Mouse (Mus musculus): ENCODE measurements at regions not wholly inside any gene's neighbourhood (a gene's known extent, or its start where the extent isn't known, plus 50 kb on each side); places are given as distances from the start of the nearest gene placed in this dataset.

DNA sequence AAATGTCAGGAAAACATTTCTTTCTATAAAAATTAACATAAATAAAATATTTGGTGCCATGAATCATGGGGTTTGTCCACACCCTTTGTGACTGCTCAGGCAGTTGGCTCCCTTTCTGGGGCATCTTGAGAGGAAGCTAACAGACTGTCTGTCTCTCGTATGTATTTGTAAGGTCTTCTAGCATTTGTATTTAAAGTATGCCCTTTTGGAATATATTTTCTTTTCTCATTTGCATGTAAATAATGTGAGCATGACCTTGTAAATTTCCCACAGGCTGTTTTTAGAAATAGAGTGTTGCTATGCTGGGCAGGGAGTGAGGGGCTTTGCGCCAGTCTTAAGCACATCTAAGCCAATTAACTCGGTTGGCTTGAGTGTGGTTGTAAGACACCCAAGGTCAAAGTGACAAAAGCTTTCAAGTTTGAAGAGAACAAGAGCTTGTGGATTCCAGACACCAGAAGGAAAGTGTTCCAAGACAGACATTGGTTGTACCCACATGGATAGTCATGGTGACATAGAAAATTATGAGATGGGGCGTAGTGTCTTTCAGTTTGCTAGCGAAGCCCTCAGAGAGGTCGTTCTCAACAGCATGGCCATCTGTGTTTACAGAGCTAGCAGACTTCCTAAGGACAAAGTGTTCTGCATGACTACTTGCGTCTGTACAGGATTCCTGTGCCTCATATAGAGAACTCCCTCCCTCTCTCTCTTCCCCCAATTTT is 113.1 kb upstream of the Rasgrp1 start:
- no peak for TF ChIP-seq CTCF (IDR thresholded peaks at IDR 0.05; ENCODE audit: extremely low read depth, insufficient read depth, insufficient read length, insufficient replicate concordance)
- no peak for TF ChIP-seq POLR2A (IDR thresholded peaks at IDR 0.05; ENCODE audit: low read depth, low read length)

All from spleen, adult 2 months (tissue).